Mouse (Mus musculus) CH12.LX (cell line): ENCODE measurements around the gene Rpl5. TPM values are rescaled to one million over a fixed set of nuclear protein-coding genes. Genes with fewer than 3 reads are reported as not detected.

Source experiments
- DNase-seq: peaks from one replicate; pipeline ENCODE4 v3.0.0-alpha.2; 2013; ENCODE audit errors: extremely low read depth
- H3K27ac ChIP-seq: 2 replicates; pipeline ENCODE4 v1.5.1; 2012; ENCODE audit warnings: low read depth, mild to moderate bottlenecking, control low read depth, moderate library complexity; ENCODE audit not compliant: insufficient read depth
- H3K27me3 ChIP-seq: replicated peaks from 2 replicates; pipeline ENCODE3; 2012; ENCODE audit warnings: inconsistent platforms
- H3K36me3 ChIP-seq, 2 experiments: replicated peaks in 1 of 2; 2 replicates each; pipeline versions ENCODE3 to v1.6.1; 2012; ENCODE audit warnings: inconsistent platforms in 1 of 2, low read length in 1 of 2, mild to moderate bottlenecking in 1 of 2, mixed read lengths in 1 of 2, moderate library complexity in 1 of 2; ENCODE audit not compliant: control insufficient read depth in 1 of 2, insufficient read depth in 1 of 2
- H3K4me1 ChIP-seq, 2 experiments: 2 replicates each; pipeline ENCODE4 v1.6.1; 2012; ENCODE audit warnings: inconsistent platforms in 1 of 2, moderate library complexity in 1 of 2; ENCODE audit not compliant: insufficient read depth in 2 of 2, control insufficient read depth in 1 of 2
- H3K4me2 ChIP-seq: 2 replicates; pipeline ENCODE4 v1.6.1; 2012; ENCODE audit warnings: low read depth, mild to moderate bottlenecking, control low read depth; ENCODE audit not compliant: poor library complexity, insufficient read depth, severe bottlenecking
- H3K4me3 ChIP-seq, 3 experiments: fragments of 150-350 bp in 1 of 3; sonication (generic) in 1 of 3; replicated peaks in 1 of 3; 2 replicates each; pipeline versions ENCODE3 to v1.5.1; 2011 to 2012; ENCODE audit warnings: low read depth in 2 of 3, low read length in 2 of 3, mild to moderate bottlenecking in 2 of 3, moderate library complexity in 2 of 3, control low read depth in 1 of 3, improper control_type of control experiment in 1 of 3, inconsistent platforms in 1 of 3, mixed read lengths in 1 of 3; ENCODE audit not compliant: poor library complexity in 1 of 3
- H3K79me2 ChIP-seq: replicated peaks from 2 replicates; pipeline ENCODE4 v1.6.1; 2012; ENCODE audit warnings: mild to moderate bottlenecking, moderate library complexity; ENCODE audit not compliant: control insufficient read depth, poor library complexity, insufficient read depth, severe bottlenecking; ENCODE audit errors: extremely low read depth
- H3K9ac ChIP-seq: 2 replicates; pipeline ENCODE4 v1.6.1; 2012; ENCODE audit warnings: low read depth, mild to moderate bottlenecking, control low read depth, moderate library complexity; ENCODE audit not compliant: insufficient read depth
- H3K9me3 ChIP-seq: replicated peaks from 2 replicates; pipeline ENCODE3; 2012; ENCODE audit warnings: low read length, inconsistent platforms, mixed read lengths
- BHLHE40 ChIP-seq: IDR thresholded peaks from 2 replicates; pipeline ENCODE4 v1.6.1; 2011; ENCODE audit warnings: mild to moderate bottlenecking, low read depth, low read length, improper control_type of control experiment
- E2F4 ChIP-seq: IDR thresholded peaks from 2 replicates; pipeline ENCODE4 v1.6.1; 2011; ENCODE audit warnings: low read depth, low read length, improper control_type of control experiment; ENCODE audit not compliant: insufficient replicate concordance
- ETS1 ChIP-seq: conservative IDR thresholded peaks from 2 replicates; pipeline ENCODE4 v1.6.1; 2012; ENCODE audit warnings: low read depth, mild to moderate bottlenecking, inconsistent platforms, low read length, improper control_type of control experiment, moderate library complexity
- GABPA ChIP-seq: IDR thresholded peaks from 2 replicates; pipeline ENCODE4 v1.6.1; 2012; ENCODE audit warnings: low read depth, low read length, improper control_type of control experiment, inconsistent platforms; ENCODE audit not compliant: insufficient replicate concordance
- HCFC1 ChIP-seq: IDR thresholded peaks from 2 replicates; pipeline ENCODE4 v1.6.1; 2012; ENCODE audit warnings: low read depth, mild to moderate bottlenecking, inconsistent platforms, low read length, improper control_type of control experiment
- MAX ChIP-seq: IDR thresholded peaks from 2 replicates; pipeline ENCODE4 v1.6.1; 2011; ENCODE audit warnings: low read length, improper control_type of control experiment
- MEF2A ChIP-seq: IDR thresholded peaks from 2 replicates; pipeline ENCODE4 v1.6.1; 2014; ENCODE audit warnings: low read depth, mild to moderate bottlenecking, inconsistent platforms, low read length, improper control_type of control experiment, borderline replicate concordance
- NELFE ChIP-seq: IDR thresholded peaks from 2 replicates; pipeline ENCODE4 v1.6.1; 2011; ENCODE audit warnings: low read depth, low read length, improper control_type of control experiment
- NRF1 ChIP-seq: IDR thresholded peaks from 2 replicates; pipeline ENCODE4 v1.6.1; 2014; ENCODE audit warnings: low read depth, mild to moderate bottlenecking, inconsistent platforms, low read length, improper control_type of control experiment, moderate library complexity
- PAX5 ChIP-seq: IDR thresholded peaks from 2 replicates; pipeline ENCODE4 v1.6.1; 2012; ENCODE audit warnings: low read length, inconsistent platforms, mixed read lengths
- POLR2A ChIP-seq: IDR thresholded peaks from 2 replicates; pipeline ENCODE4 v1.6.1; 2011; ENCODE audit warnings: low read depth, mild to moderate bottlenecking, improper control_type of control experiment, low read length
- POLR2AphosphoS2 ChIP-seq: IDR thresholded peaks from 2 replicates; pipeline ENCODE4 v1.6.1; 2011; ENCODE audit warnings: low read depth, low read length, improper control_type of control experiment
- RAD21 ChIP-seq: IDR thresholded peaks from 2 replicates; pipeline ENCODE4 v1.6.1; 2011; ENCODE audit warnings: low read depth, mild to moderate bottlenecking, low read length, improper control_type of control experiment, moderate library complexity
- SIN3A ChIP-seq: IDR thresholded peaks from 2 replicates; pipeline ENCODE4 v1.6.1; 2012; ENCODE audit warnings: low read length, improper control_type of control experiment, inconsistent platforms
- TBP ChIP-seq: conservative IDR thresholded peaks from 2 replicates; pipeline ENCODE4 v1.6.1; 2011; ENCODE audit warnings: low read depth, low read length, improper control_type of control experiment
- UBTF ChIP-seq: IDR thresholded peaks from 2 replicates; pipeline ENCODE4 v1.6.1; 2012; ENCODE audit warnings: low read depth, mild to moderate bottlenecking, inconsistent platforms, low read length, improper control_type of control experiment, moderate library complexity
- ZC3H11A ChIP-seq: IDR thresholded peaks from 2 replicates; pipeline ENCODE4 v1.6.1; 2012; ENCODE audit warnings: low read depth, mild to moderate bottlenecking, inconsistent platforms, low read length, improper control_type of control experiment
- ZNF384 ChIP-seq: IDR thresholded peaks from 2 replicates; pipeline ENCODE4 v1.6.1; 2012; ENCODE audit warnings: low read depth, low read length, improper control_type of control experiment, inconsistent platforms
- dilution Hi-C: fragments of 300-500 bp; cut with MboI; formaldehyde crosslinking; loops from 2 replicates; pipeline ENCODE4 v1.14.3; 2020; ENCODE audit warnings: low sequenced_read_pairs; ENCODE audit not compliant: extremely low pct_unique_long_range_greater_than_20kb, extremely low pct_ligation_motif_present
- in situ Hi-C: fragments of 300-500 bp; cut with MboI; formaldehyde crosslinking; loops from 3 replicates; pipeline ENCODE4 v1.14.3; 2019; ENCODE audit warnings: low sequenced_read_pairs, low pct_ligation_motif_present, low pct_unique_long_range_greater_than_20kb, mixed read lengths
- polyA plus RNA-seq: library from polyadenylated mRNA; unstranded; fragments of >175 nt; gene quantifications from 2 replicates; pipeline ENCODE4 v1.2.1, GENCODE M21; 2012; ENCODE audit warnings: low read depth; ENCODE audit not compliant: insufficient read length
- total RNA-seq, 2 experiments: library from RNA; depleted of rRNA; stranded (reverse); fragments of 300-350 nt in 1 of 2; fragments of >200 nt in 1 of 2; gene quantifications; 2 replicates each; pipeline ENCODE4 v1.2.3; 2012 to 2014

The Rpl5 gene
- total and polyA plus RNA-seq, 3 experiments: 116 to 728 (median 368) TPM

GRCm38 (mm10) chr5:107942941-107943340, 42.6 kb downstream of the Rpl5 start:
- in situ Hi-C loops (no loop called here), dilution Hi-C loops (no loop called here)
- peaks cover 7 to 53% of the 10 kb centered on the region in 2 experiments; a peak in 3 of 4 replicates for H3K4me1 ChIP-seq
- no peaks in the 10 kb centered on the region for H3K79me2 ChIP-seq
- no peak for DNase-seq
- TF ChIP-seq SIN3A (no peak), UBTF (no peak), HCFC1 (no peak), NRF1 (no peak), BHLHE40 (no peak), MEF2A (no peak), MAX (no peak), GABPA (no peak), ETS1 (no peak), PAX5 (no peak), POLR2AphosphoS2 (no peak), POLR2A (no peak), ZNF384 (no peak), TBP (no peak), RAD21 (no peak), NELFE (no peak), E2F4 (no peak), ZC3H11A (no peak)
- no peak overlapping the region for H3K9ac ChIP-seq
- no peak overlapping the region for H3K4me2 ChIP-seq
- no peaks in the 10 kb centered on the region for H3K27me3 ChIP-seq
- H3K36me3 ChIP-seq: no peaks in the 10 kb centered on the region
- H3K27ac ChIP-seq: no peak overlapping the region
- H3K4me3 ChIP-seq: no peak overlapping the region
- H3K9me3 ChIP-seq: no peaks in the 10 kb centered on the region

- dilution Hi-C loops: no loop called here
- Histone ChIP-seq H3K79me2 (no peaks in the 10 kb centered on the region), H3K9ac (no peak overlapping the region), H3K4me1 (peaks cover 7 to 53% of the 10 kb centered on the region in 2 experiments; a peak in 3 of 4 replicates), H3K36me3 (no peaks in the 10 kb centered on the region), H3K9me3 (no peaks in the 10 kb centered on the region), H3K4me3 (no peak overlapping the region), H3K27me3 (no peaks in the 10 kb centered on the region), H3K4me2 (no peak overlapping the region), H3K27ac (no peak overlapping the region)
- in situ Hi-C loops: no loop called here
- no peak for TF ChIP-seq NELFE
- DNase-seq: no peak
Observed at GRCm38 (mm10) chr5:107943526-107943925, 43.2 kb downstream of the Rpl5 start.
